In the genomic region with DNA sequence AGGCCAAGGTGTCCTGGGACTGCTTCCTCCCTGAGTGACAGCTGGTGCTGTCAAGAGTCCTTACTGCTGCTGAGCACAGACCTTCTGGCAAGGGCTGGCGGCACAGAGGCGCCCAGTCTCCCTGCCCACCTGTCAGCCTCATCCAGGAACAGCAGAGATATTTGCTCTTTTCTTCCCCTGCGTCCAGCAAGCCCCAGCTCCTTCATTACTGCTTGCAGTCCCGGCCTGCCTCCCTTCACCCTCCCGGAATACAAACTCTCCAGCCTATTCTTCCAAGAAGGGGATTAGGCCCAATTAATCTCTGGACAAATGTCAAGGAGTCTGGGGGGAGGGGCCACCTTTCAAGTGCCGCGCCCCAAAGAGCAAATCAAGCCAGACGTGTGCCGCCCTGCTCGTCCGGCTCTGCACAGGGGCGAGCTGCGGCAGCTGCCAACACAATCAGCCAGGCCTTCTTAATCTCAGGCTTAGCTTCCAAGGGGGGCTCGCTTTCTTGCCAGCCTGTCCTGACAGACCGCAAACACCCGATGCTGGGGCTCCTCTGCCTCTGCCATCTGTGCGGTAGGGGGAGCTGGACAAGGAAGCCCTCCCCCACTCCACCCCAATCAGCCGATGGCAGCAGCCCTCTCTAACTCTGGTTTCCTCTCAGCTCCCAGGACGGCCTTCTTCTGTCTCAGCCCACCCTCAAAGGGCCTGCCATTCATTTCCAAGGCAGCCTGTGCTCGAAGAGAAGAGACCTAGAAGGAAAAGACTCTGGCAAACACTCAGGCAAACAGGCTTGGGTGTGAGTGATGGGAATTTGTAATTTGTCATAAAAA, we compare ENCODE assay signal across 8 mouse cellular contexts.
DNase-seq lines count a peak whose midpoint lies in the region; ATAC-seq and TF ChIP-seq lines count a peak whose summit lies in the region.

No protein-coding gene starts in this region.

- peak overlapping the region; percentile 21; the same call in 1 of the 2 replicates for H3K4me3 ChIP-seq in heart, embryonic 11.5 days (ENCODE audit: low read depth, low read length)
- peak overlapping the region; percentile 18; the same call in 1 of the 2 replicates for H3K4me3 ChIP-seq in kidney, embryonic 16.5 days (ENCODE audit: low read length)
- H3K4me3 ChIP-seq in liver, embryonic 15.5 days (replicated peaks), result 0 out of 2 replicates have a peak overlapping the region, but pooled peaks have one; percentile 10
- H3K4me3 ChIP-seq in neural tube, embryonic 11.5 days (ENCODE audit: low read depth, low read length), result no peak overlapping the region
- no peak overlapping the region for H3K4me3 ChIP-seq in stomach, postnatal 0 days (ENCODE audit: low read depth, low read length)

- H3K4me2 ChIP-seq in heart, embryonic 11.5 days, result peak overlapping the region; percentile 62
- peak overlapping the region; percentile 50 for H3K4me2 ChIP-seq in kidney, embryonic 16.5 days (replicated peaks; ENCODE audit: low read depth, low read length)
- H3K4me2 ChIP-seq in liver, embryonic 15.5 days, result peak overlapping the region; percentile 63
- H3K4me2 ChIP-seq in neural tube, embryonic 11.5 days (ENCODE audit: low read depth), result peak overlapping the region; percentile 27
- H3K4me2 ChIP-seq in stomach, postnatal 0 days (replicated peaks; ENCODE audit: low read depth), result peak overlapping the region; percentile 49

- peak; percentile 37 for TF ChIP-seq CTCF in stomach, postnatal 0 days (IDR thresholded peaks at IDR 0.05; ENCODE audit: low read depth)

- DNase-seq in spleen, adult 18-20 months, result peak; percentile 21 to 28
- DNase-seq in spleen, adult 12 weeks (ENCODE audit: low spot score), result no peak
- peak; percentile 81 for DNase-seq in embryo, embryonic 9.5 days (ENCODE audit: extremely low spot score)
- DNase-seq in neural tube, embryonic 11.5 days (ENCODE audit: low spot score), result peak; percentile 80
- peak; percentile 83 for DNase-seq in stomach, postnatal 0 days (ENCODE audit: low spot score)

- TF ChIP-seq EP300 in stomach, postnatal 0 days (optimal IDR thresholded peaks at IDR 0.05), result no peak

- H3K27me3 ChIP-seq in heart, embryonic 11.5 days (ENCODE audit: control insufficient read depth, insufficient read depth, low read length), result no peaks in the 10 kb centered on the region
- H3K27me3 ChIP-seq in kidney, embryonic 16.5 days (ENCODE audit: insufficient read depth, low read length), result peaks cover 2% of the 10 kb centered on the region; the same call in 1 of the 2 replicates
- H3K27me3 ChIP-seq in liver, embryonic 15.5 days, result no peaks in the 10 kb centered on the region
- H3K27me3 ChIP-seq in neural tube, embryonic 11.5 days (ENCODE audit: control insufficient read depth, insufficient read depth, low read length), result no peaks in the 10 kb centered on the region
- no peaks in the 10 kb centered on the region for H3K27me3 ChIP-seq in stomach, postnatal 0 days (ENCODE audit: control insufficient read depth, insufficient read depth, low read length)

- H3K4me1 ChIP-seq in heart, embryonic 11.5 days (ENCODE audit: control insufficient read depth, insufficient read depth, low read length), result peaks cover 36% of the 10 kb centered on the region
- H3K4me1 ChIP-seq in kidney, embryonic 16.5 days (ENCODE audit: insufficient read depth, low read length), result peaks cover 17% of the 10 kb centered on the region
- peaks cover 45% of the 10 kb centered on the region for H3K4me1 ChIP-seq in liver, embryonic 15.5 days (replicated peaks)
- H3K4me1 ChIP-seq in neural tube, embryonic 11.5 days (ENCODE audit: control insufficient read depth, insufficient read depth, low read length), result peaks cover 2% of the 10 kb centered on the region; the same call in 1 of the 2 replicates
- 0 out of 2 replicates have a peak, but pooled peaks cover 7% of the 10 kb centered on the region for H3K4me1 ChIP-seq in stomach, postnatal 0 days (replicated peaks; ENCODE audit: control insufficient read depth, insufficient read depth)

- peak; percentile 60 for ATAC-seq in heart, embryonic 11.5 days (replicated peaks; ENCODE audit: insufficient number of reproducible peaks, low FRiP score, low TSS enrichment)
- ATAC-seq in kidney, embryonic 16.5 days (ENCODE audit: low FRiP score, low TSS enrichment), result peak; percentile 78
- 0 out of 2 replicates have a peak, but pooled peaks have one; percentile 41 for ATAC-seq in liver, embryonic 15.5 days (ENCODE audit: insufficient read depth)
- ATAC-seq in neural tube, embryonic 11.5 days (ENCODE audit: insufficient read depth, low FRiP score, low TSS enrichment), result peak; percentile 86
- peak; percentile 86 for ATAC-seq in stomach, postnatal 0 days (ENCODE audit: low FRiP score, low TSS enrichment)

- WGBS in heart, embryonic 11.5 days (ENCODE audit: insufficient replicate concordance), result 5% methylated on average over 20 of the region's 20 CpGs
- WGBS in kidney, embryonic 16.5 days, result 6% methylated on average over 20 of the region's 20 CpGs
- 8% methylated on average over 20 of the region's 20 CpGs for WGBS in liver, embryonic 15.5 days (ENCODE audit: insufficient replicate concordance)
- WGBS in neural tube, embryonic 11.5 days, result 4% methylated on average over 20 of the region's 20 CpGs
- WGBS in stomach, postnatal 0 days, result 3% methylated on average over 20 of the region's 20 CpGs

- peak overlapping the region; percentile 82 for H3K27ac ChIP-seq in heart, embryonic 11.5 days (ENCODE audit: low read depth, low read length)
- H3K27ac ChIP-seq in kidney, embryonic 16.5 days (ENCODE audit: low read length), result peak overlapping the region; percentile 43; the same call in 1 of the 2 replicates
- no peak overlapping the region for H3K27ac ChIP-seq in liver, embryonic 15.5 days (replicated peaks)
- peak overlapping the region; percentile 67 for H3K27ac ChIP-seq in neural tube, embryonic 11.5 days (ENCODE audit: low read depth, low read length)
- peak overlapping the region; percentile 74 for H3K27ac ChIP-seq in stomach, postnatal 0 days (replicated peaks)

- peak overlapping the region; percentile 67 for H3K9ac ChIP-seq in heart, embryonic 11.5 days (ENCODE audit: low read depth, low read length)
- H3K9ac ChIP-seq in kidney, embryonic 16.5 days (replicated peaks; ENCODE audit: low read length), result peak overlapping the region; percentile 43
- H3K9ac ChIP-seq in liver, embryonic 15.5 days, result no peak overlapping the region; the same call in 1 of the 2 replicates
- peak overlapping the region; percentile 18; the same call in 1 of the 2 replicates for H3K9ac ChIP-seq in neural tube, embryonic 11.5 days (ENCODE audit: low read length)
- peak overlapping the region; percentile 31; the same call in 1 of the 2 replicates for H3K9ac ChIP-seq in stomach, postnatal 0 days (ENCODE audit: low read length)

- no peaks in the 10 kb centered on the region for H3K9me3 ChIP-seq in heart, embryonic 11.5 days (replicated peaks; ENCODE audit: control insufficient read depth, low read length)
- H3K9me3 ChIP-seq in kidney, embryonic 16.5 days (ENCODE audit: low read length), result no peaks in the 10 kb centered on the region
- no peaks in the 10 kb centered on the region for H3K9me3 ChIP-seq in liver, embryonic 15.5 days (replicated peaks)
- H3K9me3 ChIP-seq in neural tube, embryonic 11.5 days (ENCODE audit: control insufficient read depth, low read length), result no peaks in the 10 kb centered on the region
- no peaks in the 10 kb centered on the region for H3K9me3 ChIP-seq in stomach, postnatal 0 days (ENCODE audit: control insufficient read depth, low read length)

- no peaks in the 10 kb centered on the region for H3K36me3 ChIP-seq in heart, embryonic 11.5 days (ENCODE audit: control insufficient read depth, insufficient read depth, low read length)
- no peaks in the 10 kb centered on the region for H3K36me3 ChIP-seq in kidney, embryonic 16.5 days (ENCODE audit: insufficient read depth, low read length)
- no peaks in the 10 kb centered on the region for H3K36me3 ChIP-seq in liver, embryonic 15.5 days (replicated peaks)
- H3K36me3 ChIP-seq in neural tube, embryonic 11.5 days (ENCODE audit: control insufficient read depth, insufficient read depth, low read length), result no peaks in the 10 kb centered on the region
- H3K36me3 ChIP-seq in stomach, postnatal 0 days (ENCODE audit: control insufficient read depth, insufficient read depth, low read length), result no peaks in the 10 kb centered on the region

Comparison
In these comparisons a context has a peak if more than half of its experiments do, and no peak if none do; other contexts are left out.
1. H3K4me3 ChIP-seq: peak in heart, embryonic 11.5 days (single experiment), kidney, embryonic 16.5 days (single experiment) and liver, embryonic 15.5 days (single experiment); none in neural tube, embryonic 11.5 days (single experiment) and stomach, postnatal 0 days (single experiment).
2. Peak in every context shown above with its lines, with median percentiles within 50 percentile points of each other: ATAC-seq and H3K4me2 ChIP-seq.